Mouse (Mus musculus): Measurements from ENCODE around the gene Bdkrb1. TPM values are rescaled to one million over a fixed set of nuclear protein-coding genes. Genes with fewer than 3 reads are reported as not detected.

Gene Bdkrb1
- total RNA-seq, 2 experiments from 2014 or later, result not detected

GRCm38 (mm10) chr12:105593471-105593870, 9.4 kb upstream of the Bdkrb1 start:
- no peak for DNase-seq
- intact Hi-C loops (cut with DNase I), result no loop called here

DNA sequence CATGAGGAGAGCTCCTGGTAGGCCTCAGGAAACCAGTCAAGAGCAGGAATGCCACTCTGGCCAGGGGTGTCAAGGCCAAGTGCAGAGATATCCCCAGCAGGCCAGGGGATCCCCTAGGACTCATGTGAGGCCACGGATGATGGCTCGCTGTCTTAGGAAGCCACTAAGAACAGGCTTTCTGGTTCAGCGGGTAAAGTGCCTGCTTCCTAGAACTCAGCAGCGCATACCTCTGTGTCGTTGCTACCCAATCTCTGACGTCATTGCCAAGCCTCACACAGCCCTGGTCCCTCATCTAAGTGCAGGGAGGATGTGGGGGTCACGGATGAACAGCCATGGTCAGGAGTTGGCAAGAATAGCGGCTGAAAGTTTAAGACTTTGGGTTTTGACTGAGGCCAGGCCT, 5.8 kb upstream of the Bdkrb1 start:
- intact Hi-C loops (cut with DNase I), result no loop called here
- DNase-seq, result no peak

DNA sequence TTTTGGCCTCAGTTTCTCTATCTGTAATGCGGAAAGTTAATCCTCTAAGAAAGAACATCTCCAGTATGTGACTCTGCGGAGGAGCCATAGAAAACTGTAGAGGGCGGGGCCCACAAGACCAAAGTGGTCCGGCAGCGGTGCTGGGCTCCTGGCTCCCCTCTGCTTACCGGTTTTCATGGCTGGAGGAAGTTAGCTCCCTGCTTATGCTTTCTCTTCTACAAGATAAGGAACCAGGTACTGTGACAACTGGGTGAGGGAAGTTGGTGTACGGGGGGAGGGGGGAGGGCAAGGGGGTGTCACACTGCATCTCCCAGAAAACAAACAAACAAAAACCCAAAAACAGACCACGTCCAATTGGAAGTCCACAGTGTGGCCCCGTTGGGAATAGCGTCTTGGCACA, 4.4 kb upstream of the Bdkrb1 start:
- no peak for DNase-seq
- intact Hi-C loops (cut with DNase I), result no loop called here

DNA sequence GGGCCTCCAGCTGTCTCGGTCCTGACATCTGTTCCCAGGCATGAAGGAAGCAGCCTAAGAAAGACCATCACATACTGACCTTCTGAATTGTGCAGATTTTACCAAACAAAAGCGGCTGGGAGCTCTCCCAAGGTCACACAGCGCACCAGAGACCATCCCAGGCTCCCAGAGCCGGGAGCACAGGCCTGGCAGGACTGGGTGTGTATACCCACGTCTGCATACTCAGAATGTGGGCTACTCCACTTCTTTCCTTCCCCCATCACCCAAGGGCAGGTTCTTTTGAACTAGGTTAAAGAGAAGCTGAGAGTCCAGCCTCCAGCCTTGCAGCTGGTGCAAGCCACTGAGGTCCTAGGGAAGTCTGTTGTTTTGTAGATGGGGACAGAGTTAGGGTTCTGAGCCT, 3.8 kb upstream of the Bdkrb1 start:
- intact Hi-C loops (cut with DNase I), result no loop called here
- no peak for DNase-seq

GRCm38 (mm10) chr12:105601586-105601985, 1.3 kb upstream of the Bdkrb1 start:
- no peak for DNase-seq
- intact Hi-C loops (cut with DNase I), result no loop called here

DNA sequence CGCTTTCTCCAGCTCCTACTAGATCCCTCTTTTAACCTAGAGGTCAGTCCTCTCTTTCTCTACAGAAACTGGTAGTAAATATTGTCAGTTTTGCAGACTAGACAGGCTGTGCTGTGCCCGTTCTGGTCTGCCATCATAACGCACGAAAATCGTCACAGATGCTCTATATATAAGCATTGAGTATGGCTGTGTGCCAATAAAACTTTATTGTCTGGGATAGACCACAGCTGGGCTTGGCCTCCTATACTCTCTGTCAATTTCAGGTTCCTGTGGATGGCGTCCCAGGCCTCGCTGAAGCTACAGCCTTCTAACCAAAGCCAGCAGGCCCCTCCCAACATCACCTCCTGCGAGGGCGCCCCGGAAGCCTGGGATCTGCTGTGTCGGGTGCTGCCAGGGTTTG, 1.0 kb downstream of the Bdkrb1 start:
- intact Hi-C loops (cut with DNase I), result no loop called here
- no peak for DNase-seq

DNA sequence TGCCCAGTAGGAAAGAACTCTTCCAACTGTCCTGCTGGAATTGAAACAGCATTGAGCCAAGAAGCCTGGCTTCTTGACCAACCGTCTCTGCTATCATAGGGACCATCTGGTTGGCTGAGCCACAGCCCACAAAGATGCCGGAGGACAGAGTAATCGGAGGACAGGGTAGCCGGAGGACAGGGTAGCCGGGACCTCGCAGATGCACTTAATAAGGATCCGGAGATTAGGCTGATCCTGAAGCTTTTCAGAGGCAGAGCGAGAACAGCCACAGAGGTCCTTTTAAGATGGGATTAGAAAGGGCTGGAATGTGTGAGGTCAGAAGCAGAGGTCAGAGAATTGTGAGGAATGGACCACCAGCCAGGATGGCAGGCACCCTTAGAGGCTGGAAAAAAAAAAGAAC, 2.3 kb downstream of the Bdkrb1 start:
- intact Hi-C loops (cut with DNase I), result no loop called here
- no peak for DNase-seq

GRCm38 (mm10) chr12:105606881-105607280, 4.0 kb downstream of the Bdkrb1 start:
- intact Hi-C loops (cut with DNase I), result no loop called here
- no peak for DNase-seq

- DNase-seq, result no peak
- intact Hi-C loops (cut with DNase I), result no loop called here
Observed at GRCm38 (mm10) chr12:105611045-105611444, 8.2 kb downstream of the Bdkrb1 start.

- intact Hi-C loops (cut with DNase I), result no loop called here
- DNase-seq, result peak; percentile 56 to 63
Observed at GRCm38 (mm10) chr12:105611748-105612147, 8.9 kb downstream of the Bdkrb1 start.

- intact Hi-C loops (cut with DNase I), result no loop called here
- DNase-seq, result no peak
Observed at GRCm38 (mm10) chr12:105613559-105613958, 10.7 kb downstream of the Bdkrb1 start.

GRCm38 (mm10) chr12:105622048-105622447, 19.2 kb downstream of the Bdkrb1 start:
- intact Hi-C loops (cut with DNase I), result no loop called here
- DNase-seq, result no peak

DNA sequence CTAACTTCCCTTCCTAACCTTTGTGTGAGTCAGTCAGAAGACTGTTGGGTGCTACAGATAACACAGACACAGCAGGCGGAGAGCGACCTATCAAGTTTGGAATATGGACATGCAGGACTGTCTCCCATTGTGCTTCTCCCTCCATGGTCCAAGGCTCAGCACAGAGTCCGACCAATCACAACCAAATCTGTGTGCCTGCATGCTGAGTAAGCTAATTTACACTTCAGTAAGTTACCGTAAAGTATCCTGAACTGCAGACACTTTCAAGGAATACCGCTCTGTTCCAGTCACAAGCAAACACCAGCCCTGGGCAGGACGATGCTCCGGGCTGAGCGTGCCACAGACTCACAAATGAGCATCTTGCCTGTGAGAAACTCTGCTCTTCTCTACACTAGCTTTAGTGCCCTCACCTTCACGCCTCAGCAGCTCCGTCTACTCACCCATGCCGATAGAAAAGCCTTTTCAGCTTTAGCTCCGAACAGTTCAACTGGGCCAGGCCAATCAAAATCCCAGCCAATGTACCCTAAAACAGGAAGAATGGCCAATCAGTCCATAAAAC, 20.2 kb downstream of the Bdkrb1 start:
- intact Hi-C loops (cut with DNase I), result no loop called here
- DNase-seq, result no peak

DNA sequence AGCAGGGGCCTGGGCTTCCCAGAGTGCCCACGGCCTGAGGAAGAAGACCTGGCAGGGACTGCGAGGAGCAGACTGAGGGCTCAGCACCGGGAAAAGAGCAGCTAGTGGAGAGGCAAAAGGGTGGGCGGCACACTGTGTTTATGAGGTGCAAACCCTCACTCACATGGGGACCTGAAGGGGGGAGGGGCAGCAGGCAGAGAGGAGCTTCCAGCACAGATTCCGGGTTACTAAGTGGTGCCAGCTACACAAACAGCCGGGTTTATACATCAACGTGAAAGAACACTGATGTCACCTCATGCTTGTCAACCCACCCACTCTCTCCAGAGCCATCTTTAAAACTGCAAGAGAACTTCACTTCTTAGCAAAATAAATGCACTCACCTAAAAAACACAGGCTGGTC, 22.9 kb downstream of the Bdkrb1 start:
- intact Hi-C loops (cut with DNase I), result no loop called here
- no peak for DNase-seq

GRCm38 (mm10) chr12:105634374-105635067, 31.6 kb downstream of the Bdkrb1 start:
- intact Hi-C loops (cut with DNase I), result loop anchor here (10.0 kb wide), 1 partner anchor 90 kb away; no protein-coding TSS in a partner anchor
- no peak for DNase-seq

GRCm38 (mm10) chr12:105636551-105636950, 33.7 kb downstream of the Bdkrb1 start:
- no peak for DNase-seq
- intact Hi-C loops (cut with DNase I), result loop anchor here (10.0 kb wide), 1 partner anchor 88 kb away; no protein-coding TSS in a partner anchor

DNA sequence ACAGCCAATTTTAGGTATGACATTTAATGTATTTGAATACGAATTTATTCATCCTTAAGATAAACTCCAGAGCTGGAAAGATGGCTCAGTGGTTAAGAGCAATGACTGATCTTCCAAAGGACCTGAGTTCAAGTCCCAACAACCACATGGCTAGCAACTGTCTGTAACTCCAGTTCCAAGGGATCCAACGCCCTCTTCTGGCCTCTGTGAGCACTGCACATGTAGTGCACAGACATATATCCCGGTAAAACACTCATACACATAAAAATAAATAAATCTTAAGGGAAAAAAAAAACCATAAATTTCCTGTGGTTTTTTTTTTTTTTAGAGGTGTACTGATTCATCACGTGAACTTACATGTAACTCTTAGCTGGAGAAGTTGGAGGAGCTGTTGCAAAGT, 34.7 kb downstream of the Bdkrb1 start:
- DNase-seq, result no peak
- intact Hi-C loops (cut with DNase I), result loop anchor here (10.0 kb wide), 1 partner anchor 87 kb away; no protein-coding TSS in a partner anchor

DNA sequence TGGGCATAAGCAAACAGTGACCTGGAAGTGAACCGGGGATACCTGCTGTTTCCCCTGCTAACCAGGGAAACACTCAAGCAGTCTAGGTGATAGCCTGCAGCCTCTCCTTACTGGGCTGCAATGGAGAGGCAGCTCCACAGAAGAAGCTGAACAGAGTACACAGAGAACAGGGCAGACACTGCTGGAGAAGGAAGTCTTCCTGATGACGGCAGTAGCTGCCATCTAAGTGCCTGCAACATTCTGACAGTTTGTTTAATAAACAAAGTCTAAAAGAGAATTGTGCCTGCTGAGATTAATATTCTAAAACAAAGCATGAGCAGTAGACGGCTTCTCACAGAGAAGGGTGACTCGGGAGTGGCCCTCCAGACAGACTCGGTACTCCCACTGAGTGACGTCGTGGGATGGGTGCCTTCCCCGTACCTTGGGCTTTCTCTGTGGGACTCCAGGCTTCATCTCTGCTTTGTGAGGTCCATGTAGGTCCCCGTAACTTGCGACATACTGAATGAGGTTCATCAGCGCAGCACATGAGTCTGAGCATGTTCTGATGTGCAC, 40.0 kb downstream of the Bdkrb1 start:
- intact Hi-C loops (cut with DNase I), result no loop called here
- DNase-seq, result no peak
